Mouse (Mus musculus): ENCODE results near the gene Car8. TPM values are rescaled to one million over a fixed set of nuclear protein-coding genes. Genes with fewer than 3 reads are reported as not detected.
"Not testable (repeated sequence)": the region's sequence is repeated elsewhere in the genome, so short reads cannot be mapped to it uniquely, and the experiment has no call there.

Car8 gene
- total and polyA plus RNA-seq, 2 experiments from 2014 or later: 17.7 to 31.6 TPM

DNA sequence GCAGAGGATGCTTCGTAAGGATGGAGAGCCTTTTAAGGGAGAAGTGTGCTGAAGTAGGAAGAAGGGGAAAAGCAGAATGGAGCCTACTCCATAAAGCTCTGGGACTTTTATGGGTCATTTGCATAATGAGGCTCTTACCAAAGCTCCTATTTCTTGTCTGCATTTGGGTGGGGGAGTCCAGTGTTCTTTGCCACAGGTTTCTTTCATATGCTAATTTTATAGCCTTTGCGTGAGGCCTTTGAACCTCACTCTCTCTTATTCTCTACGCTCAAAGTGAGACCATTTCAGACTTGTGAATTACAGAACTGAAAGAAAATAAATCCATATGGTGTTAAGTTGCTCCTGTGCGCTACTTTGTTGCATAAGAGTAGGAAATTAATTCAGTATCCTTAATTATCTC, 140.8 kb downstream of the Car8 start:
- WGBS: 27% methylated on average over 4 of the region's 4 CpGs
- ATAC-seq (ENCODE audit: low FRiP score) (no peak), DNase-seq (ENCODE audit: low spot score) (no peak)

DNA sequence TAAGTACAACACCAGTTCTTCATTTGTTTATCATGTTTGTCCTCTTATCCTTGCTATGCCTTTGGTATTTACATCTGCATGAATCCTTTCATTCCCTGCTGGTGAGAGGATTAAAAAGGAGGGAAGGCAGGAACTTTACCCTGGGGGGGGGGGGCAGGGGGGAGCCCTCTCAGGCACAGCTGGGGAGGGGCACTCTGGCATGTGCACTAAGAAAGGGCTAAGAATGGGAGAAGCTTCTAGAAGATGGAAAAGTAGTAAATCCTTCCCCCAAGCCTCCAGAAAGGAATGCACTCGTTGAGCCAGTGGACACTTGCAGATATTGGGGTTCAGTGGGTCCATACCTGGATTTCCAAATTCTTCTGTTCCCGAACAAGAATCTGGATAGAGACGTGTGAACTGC, 141.2 kb downstream of the Car8 start:
- Histone ChIP-seq H3K27me3 (ENCODE audit: insufficient read depth, low read length) (no peaks in the 10 kb centered on the region), H3K4me2 (ENCODE audit: low read depth, low read length, poor library complexity, severe bottlenecking) (no peak overlapping the region), H3K4me3 (ENCODE audit: low read depth, low read length) (no peak overlapping the region), H3K27ac (ENCODE audit: low read depth, low read length) (no peak overlapping the region), H3K4me1 (ENCODE audit: insufficient read depth, low read length) (no peaks in the 10 kb centered on the region), H3K36me3 (ENCODE audit: insufficient read depth, low read length) (no peaks in the 10 kb centered on the region), H3K9me3 (ENCODE audit: low read length) (no peaks in the 10 kb centered on the region), H3K9ac (replicated peaks; ENCODE audit: low read length, poor library complexity, severe bottlenecking) (no peak overlapping the region)
- DNase-seq (ENCODE audit: low spot score) (no peak), ATAC-seq (ENCODE audit: low FRiP score) (no peak)
- 50% methylated on average over 3 of the region's 3 CpGs for WGBS
- TF ChIP-seq CTCF (IDR thresholded peaks at IDR 0.05): no peak

More for the DNA sequence above, 140.8 kb downstream of the Car8 start:
- Histone ChIP-seq H3K4me3 (ENCODE audit: low read depth, low read length) (no peak overlapping the region), H3K9ac (replicated peaks; ENCODE audit: low read length, poor library complexity, severe bottlenecking) (no peak overlapping the region), H3K9me3 (ENCODE audit: low read length) (no peaks in the 10 kb centered on the region), H3K27me3 (ENCODE audit: insufficient read depth, low read length) (no peaks in the 10 kb centered on the region), H3K27ac (ENCODE audit: low read depth, low read length) (no peak overlapping the region), H3K36me3 (ENCODE audit: insufficient read depth, low read length) (no peaks in the 10 kb centered on the region), H3K4me2 (ENCODE audit: low read depth, low read length, poor library complexity, severe bottlenecking) (no peak overlapping the region), H3K4me1 (ENCODE audit: insufficient read depth, low read length) (no peaks in the 10 kb centered on the region)
- TF ChIP-seq CTCF (IDR thresholded peaks at IDR 0.05): no peak

DNA sequence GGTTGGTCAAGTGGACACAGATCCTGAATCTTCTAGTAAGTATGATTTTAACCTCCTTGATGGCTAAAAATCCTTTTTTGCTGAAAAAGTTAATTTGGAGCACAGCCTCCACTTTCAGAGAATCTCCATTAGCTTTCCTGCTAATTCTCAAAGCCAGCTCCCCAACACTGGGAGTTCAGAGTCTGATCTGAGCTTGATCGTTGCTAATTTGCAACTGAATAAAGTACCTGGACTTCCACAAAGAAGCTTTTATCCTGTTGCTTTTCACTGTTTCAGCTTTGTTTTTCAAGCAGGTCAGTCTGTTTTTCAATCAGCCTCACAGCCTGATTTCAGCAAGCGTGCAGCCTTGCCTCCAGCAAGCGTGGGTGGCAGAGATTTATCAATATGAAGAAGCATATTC, 145.3 kb downstream of the Car8 start:
- not testable (repeated sequence) for H3K9me3 ChIP-seq (ENCODE audit: low read length); H3K4me1 ChIP-seq (ENCODE audit: insufficient read depth, low read length); H3K4me3 ChIP-seq (ENCODE audit: low read depth, low read length); H3K36me3 ChIP-seq (ENCODE audit: insufficient read depth, low read length); H3K27me3 ChIP-seq (ENCODE audit: insufficient read depth, low read length); H3K9ac ChIP-seq (replicated peaks; ENCODE audit: low read length, poor library complexity, severe bottlenecking); ATAC-seq (ENCODE audit: low FRiP score); H3K4me2 ChIP-seq (ENCODE audit: low read depth, low read length, poor library complexity, severe bottlenecking); H3K27ac ChIP-seq (ENCODE audit: low read depth, low read length); DNase-seq (ENCODE audit: low spot score)
- 52% methylated on average over 3 of the region's 3 CpGs for WGBS

Small RNA genes lying within 50 kb of the gene (microRNA-seq; reads per million reads assigned to microRNA genes)
- gene Gm25355 (ENCODE audit: borderline number of aligned reads): not detected
